Mouse (Mus musculus): ENCODE results near the gene Zfp963. TPM values are rescaled to one million over a fixed set of nuclear protein-coding genes. Genes with fewer than 3 reads are reported as not detected.

The Zfp963 gene
- total RNA-seq (2014; fragmentation: Nextera tagmentation), result 1.7 and 9.8 TPM in 2 replicates
- 2.2 TPM in 2 replicates for total RNA-seq (2017)

DNA sequence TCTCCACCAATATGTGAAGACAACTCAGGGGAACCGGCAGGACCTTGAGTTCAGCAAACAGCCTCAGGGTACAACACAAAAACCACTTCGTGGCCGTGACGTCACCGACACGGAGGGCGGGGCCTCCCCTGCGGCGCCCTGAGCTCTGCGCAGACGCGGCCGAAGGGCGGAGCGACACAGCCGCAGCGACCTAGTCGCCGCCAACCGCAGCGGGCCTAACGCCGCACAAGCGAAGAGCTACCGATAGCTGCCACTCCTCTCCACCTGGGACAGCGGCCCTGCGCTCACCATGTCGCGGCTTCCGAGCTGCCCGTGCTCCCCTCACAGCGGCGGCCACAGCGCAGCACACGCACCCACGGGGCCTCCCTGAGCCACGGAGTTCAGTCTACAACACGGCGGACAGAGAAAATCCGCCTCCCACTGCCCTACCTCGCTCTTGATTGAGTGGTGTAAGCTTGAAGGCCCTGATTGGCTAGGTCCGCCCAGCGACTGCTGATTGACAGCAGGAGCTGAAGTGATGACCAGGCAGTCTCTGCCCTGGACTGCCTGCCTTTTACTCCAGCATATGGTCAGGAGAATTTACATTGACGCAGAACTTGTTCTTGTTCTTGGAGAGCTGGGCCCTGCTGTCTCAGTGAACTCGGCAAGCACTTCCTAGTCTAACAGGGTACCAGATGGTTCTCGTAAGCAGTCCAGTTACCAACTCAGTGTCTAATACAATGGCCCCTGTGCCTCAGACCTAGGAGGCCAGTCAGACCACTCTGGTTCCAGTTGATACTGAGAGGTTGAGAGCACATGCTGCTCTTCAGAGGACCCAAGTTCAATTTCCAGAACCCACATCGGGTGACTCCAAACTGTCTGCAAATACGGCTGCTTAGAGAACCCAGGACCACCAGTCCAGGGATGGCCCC, at the start of gene Zfp963:
Gene Zfp963, minus strand, starts transcription at position 427 of the 911 bp plus-strand sequence.
- peak; percentile 94 for ATAC-seq (replicated peaks; ENCODE audit: poor library complexity, severe bottlenecking)

- ATAC-seq (replicated peaks; ENCODE audit: poor library complexity, severe bottlenecking), result no peak
Observed at GRCm38 (mm10) chr8:69799261-69799660, 49.5 kb upstream of the Zfp963 start.

GRCm38 (mm10) chr8:69797661-69798060, 47.9 kb upstream of the Zfp963 start:
- no peak for ATAC-seq (replicated peaks; ENCODE audit: poor library complexity, severe bottlenecking)

- no peak for ATAC-seq (replicated peaks; ENCODE audit: poor library complexity, severe bottlenecking)
Observed at GRCm38 (mm10) chr8:69796721-69797345, 47.1 kb upstream of the Zfp963 start.

DNA sequence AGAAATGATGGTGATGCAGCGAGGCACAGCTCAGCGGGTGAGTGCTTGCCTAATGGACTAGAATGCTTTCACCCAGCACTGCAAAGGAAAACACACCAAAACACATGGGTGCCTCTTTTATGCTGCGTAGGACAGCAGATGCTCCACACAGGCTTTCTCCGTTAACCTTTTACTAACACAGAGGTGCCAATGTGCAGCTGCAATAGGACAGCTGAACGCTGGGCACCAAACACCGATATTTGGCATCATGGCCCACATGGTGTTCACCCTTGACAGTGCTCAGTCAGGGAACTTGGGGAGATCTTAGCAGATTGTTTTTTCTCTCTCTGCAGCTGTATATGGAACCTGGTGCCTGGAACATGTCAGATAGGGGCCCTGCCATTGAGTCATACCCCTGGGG, 45.1 kb upstream of the Zfp963 start:
- no peak for ATAC-seq (replicated peaks; ENCODE audit: poor library complexity, severe bottlenecking)

- ATAC-seq (replicated peaks; ENCODE audit: poor library complexity, severe bottlenecking), result no peak
Observed at GRCm38 (mm10) chr8:69794096-69794495, 44.3 kb upstream of the Zfp963 start.

GRCm38 (mm10) chr8:69793666-69794065, 43.9 kb upstream of the Zfp963 start:
- no peak for ATAC-seq (replicated peaks; ENCODE audit: poor library complexity, severe bottlenecking)

DNA sequence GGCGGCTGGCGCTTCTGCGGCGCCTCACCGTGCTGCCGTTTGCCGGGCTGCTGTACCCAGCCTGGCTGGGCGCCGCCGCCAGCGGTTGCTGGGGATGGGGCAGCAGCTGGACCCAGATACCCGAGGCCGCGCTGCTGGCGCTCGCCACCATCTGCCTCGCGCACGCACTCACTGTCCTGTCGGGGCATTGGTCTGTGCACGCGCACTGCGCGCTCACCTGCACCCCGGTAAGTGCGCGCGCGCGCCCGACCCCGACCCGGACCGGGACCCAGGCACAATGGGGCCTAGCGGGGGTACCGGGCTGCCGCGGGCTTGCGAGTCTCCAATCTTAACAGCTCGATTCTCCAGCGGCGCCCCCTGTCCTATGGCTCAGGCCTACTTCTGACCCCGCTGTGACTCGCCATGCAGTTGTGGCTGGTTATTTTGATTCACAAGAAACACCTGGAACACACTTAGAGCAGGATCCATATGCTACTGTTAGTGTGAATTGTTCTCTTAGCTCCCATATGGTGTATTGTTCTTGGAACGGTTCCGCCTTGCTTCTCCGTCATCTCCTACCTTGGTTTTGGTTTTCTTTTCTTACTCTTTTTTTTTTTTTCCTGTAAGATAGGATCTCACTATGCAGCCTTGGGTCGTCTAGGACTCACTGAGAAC, 41.8 kb upstream of the Zfp963 start:
- ATAC-seq (replicated peaks; ENCODE audit: poor library complexity, severe bottlenecking), result peak; percentile 20

GRCm38 (mm10) chr8:69790773-69791367, 41.1 kb upstream of the Zfp963 start, which contains the start of the genes Atp13a1 and Zfp866:
Atp13a1 (plus strand) TSS chr8:69791163.
Zfp866 (minus strand) TSS chr8:69791178.
- ATAC-seq (replicated peaks; ENCODE audit: poor library complexity, severe bottlenecking), result peak; percentile 92

DNA sequence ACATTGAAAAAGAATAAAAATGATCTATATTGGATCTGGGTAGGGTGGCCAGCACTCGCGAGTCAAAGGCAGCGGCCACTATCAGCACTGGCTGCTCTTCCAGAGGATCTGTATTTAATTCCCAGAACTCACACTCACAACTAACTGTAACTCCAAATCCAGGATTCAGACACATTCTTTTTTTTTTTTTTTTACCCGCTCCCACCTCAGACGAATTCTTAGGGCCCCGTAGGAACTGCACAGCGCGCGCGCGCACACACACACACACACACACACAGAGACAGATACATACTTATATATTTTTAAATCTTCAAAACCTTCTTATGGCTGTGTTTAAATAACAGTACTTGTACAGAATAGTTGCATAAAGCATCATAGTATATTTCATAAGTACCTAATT, 40.6 kb upstream of the Zfp963 start:
- no peak for ATAC-seq (replicated peaks; ENCODE audit: poor library complexity, severe bottlenecking)

- ATAC-seq (replicated peaks; ENCODE audit: poor library complexity, severe bottlenecking), result no peak
Observed at GRCm38 (mm10) chr8:69789731-69790130, 40.0 kb upstream of the Zfp963 start.

- ATAC-seq (replicated peaks; ENCODE audit: poor library complexity, severe bottlenecking), result no peak
Observed at GRCm38 (mm10) chr8:69789105-69789504, 39.3 kb upstream of the Zfp963 start.

- ATAC-seq (replicated peaks; ENCODE audit: poor library complexity, severe bottlenecking), result no peak
Observed at GRCm38 (mm10) chr8:69777111-69777510, 27.3 kb upstream of the Zfp963 start.

GRCm38 (mm10) chr8:69775149-69775534, 25.4 kb upstream of the Zfp963 start:
- ATAC-seq (replicated peaks; ENCODE audit: poor library complexity, severe bottlenecking), result peak; percentile 49

GRCm38 (mm10) chr8:69774503-69775148, 24.9 kb upstream of the Zfp963 start, which contains the start of gene Gm20422:
Gm20422 (minus strand) TSS chr8:69774886.
- peak; percentile 98 for ATAC-seq (replicated peaks; ENCODE audit: poor library complexity, severe bottlenecking)

DNA sequence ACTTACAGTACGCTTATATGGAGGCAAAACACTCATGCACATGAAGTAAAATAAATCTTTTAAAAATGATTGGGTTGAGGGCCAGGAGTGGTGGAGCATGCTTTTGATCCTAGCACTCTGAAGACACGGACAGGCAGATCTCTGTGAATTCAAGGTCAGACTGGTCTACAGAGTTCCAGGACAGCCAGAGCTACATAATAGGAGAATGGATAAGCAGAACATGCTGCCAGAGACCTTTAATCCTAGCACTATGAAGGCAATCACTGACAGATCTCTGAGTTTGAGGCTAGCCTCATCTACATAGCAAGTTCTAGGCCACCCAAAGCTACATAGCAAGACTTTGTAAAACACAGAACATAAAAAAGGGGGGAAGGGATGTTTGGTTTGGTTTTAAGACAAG, 22.3 kb upstream of the Zfp963 start:
- ATAC-seq (replicated peaks; ENCODE audit: poor library complexity, severe bottlenecking), result no peak

DNA sequence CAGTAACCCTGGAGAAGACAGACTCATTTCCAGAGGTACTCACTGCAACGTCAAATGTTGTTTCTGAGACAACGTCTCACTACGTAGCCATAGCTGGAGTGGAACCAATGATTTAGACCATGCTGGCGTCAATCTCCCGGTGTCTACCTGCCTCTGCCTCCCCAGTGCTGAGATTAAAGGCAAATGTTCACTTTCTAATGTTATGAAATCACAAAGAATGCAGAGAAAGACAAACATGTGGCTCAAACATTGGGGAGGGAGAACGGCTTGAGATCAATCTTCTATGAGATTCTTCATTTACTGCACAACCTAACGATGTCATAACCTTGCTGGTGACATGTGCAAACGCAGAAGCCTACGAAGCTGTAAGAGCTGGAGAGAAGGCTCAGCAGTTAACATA, 21.5 kb upstream of the Zfp963 start:
- ATAC-seq (replicated peaks; ENCODE audit: poor library complexity, severe bottlenecking), result no peak

DNA sequence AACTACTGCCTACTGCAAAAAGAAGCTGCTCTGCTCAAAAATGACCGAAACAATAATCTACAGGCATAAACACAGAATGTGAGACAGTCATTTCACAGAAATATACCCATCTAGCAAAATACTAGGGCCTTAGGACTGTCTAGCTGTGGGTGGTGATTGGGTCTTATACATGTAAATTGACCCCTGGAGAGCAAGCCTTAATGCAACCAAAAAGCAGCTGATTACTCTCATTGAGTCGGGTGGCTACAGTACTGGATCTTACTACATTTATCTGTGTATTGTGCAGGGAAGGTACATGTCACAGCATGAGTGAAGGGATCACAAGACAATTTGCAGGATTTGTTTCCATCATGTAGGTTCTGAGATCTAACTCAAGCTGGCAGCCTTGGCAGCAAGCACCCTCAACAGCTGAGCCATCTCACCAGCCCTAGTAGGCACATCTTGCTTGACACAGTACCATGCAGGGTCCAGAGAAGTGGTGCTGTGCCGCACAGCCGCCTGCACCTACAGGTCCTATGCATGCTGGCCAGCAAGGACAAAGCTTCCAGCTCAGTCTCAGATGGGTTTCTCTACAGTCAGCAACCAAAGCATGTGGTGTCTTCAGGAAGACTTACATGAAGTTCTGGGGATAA, 12.2 kb upstream of the Zfp963 start:
- no peak for ATAC-seq (replicated peaks; ENCODE audit: poor library complexity, severe bottlenecking)

GRCm38 (mm10) chr8:69758316-69758715, 8.5 kb upstream of the Zfp963 start:
- ATAC-seq (replicated peaks; ENCODE audit: poor library complexity, severe bottlenecking), result no peak
